23 mouse cellular contexts compared by ENCODE assay signal in genomic region chr3:158195426-158195825, GRCm38 (mm10).
DNase-seq lines count a peak whose midpoint lies in the region; ATAC-seq and TF ChIP-seq lines count a peak whose summit lies in the region.
"Had no signal": no experiment of that assay in that cellular context is flagged by ENCODE, and none has a peak within 500 bp of the region (broad histone marks: within the 10 kb centered on the region; RNA-seq: fewer than 3 reads in every experiment).

No protein-coding gene starts in this region.

- intact Hi-C loops in gastrocnemius, postnatal 36 days (cut with DNase I): no loop called here

- DNase-seq in liver, embryonic 13.5 days: no peak
- no peak for DNase-seq in liver, embryonic 11.5 days (ENCODE audit: low spot score)
- DNase-seq in A20 (ENCODE audit: low read depth, low spot score): peak; percentile 63
- DNase-seq in gastrocnemius, postnatal 36 days: no peak
- no peak for DNase-seq in gastrocnemius, adult 18-20 months (ENCODE audit: low spot score)
- DNase-seq: adrenal gland, postnatal 14 days; cerebellum, adult 18-20 months; cerebellum, adult 9-11 months; cerebellum, postnatal 36 days; gastrocnemius, postnatal 14 days; heart, postnatal 10 days had no signal

- TF ChIP-seq POLR2A in bone marrow macrophage, adult 2 months (IDR thresholded peaks at IDR 0.05; ENCODE audit: borderline replicate concordance, low read depth, low read length): no peak

- no peaks in the 10 kb centered on the region for H3K36me3 ChIP-seq in liver, embryonic 13.5 days
- no peaks in the 10 kb centered on the region for H3K36me3 ChIP-seq in liver, embryonic 11.5 days (ENCODE audit: control insufficient read depth, insufficient read depth, low read length)
- H3K36me3 ChIP-seq: embryonic facial prominence, embryonic 15.5 days; forebrain, embryonic 15.5 days; heart, embryonic 10.5 days; hindbrain, embryonic 10.5 days had no signal

- H3K4me2 ChIP-seq in liver, embryonic 13.5 days: no peak overlapping the region
- no peak overlapping the region for H3K4me2 ChIP-seq in liver, embryonic 11.5 days
- H3K4me2 ChIP-seq: embryonic facial prominence, embryonic 15.5 days; forebrain, embryonic 15.5 days; hindbrain, embryonic 15.5 days had no signal

- H3K27ac ChIP-seq in liver, embryonic 13.5 days: no peak overlapping the region
- no peak overlapping the region for H3K27ac ChIP-seq in liver, embryonic 11.5 days (ENCODE audit: low read depth, low read length)
- peak overlapping the region; percentile 91 for H3K27ac ChIP-seq in bone marrow macrophage, adult 2 months (ENCODE audit: insufficient read depth, low read depth, low read length)
- H3K27ac ChIP-seq: embryonic facial prominence, embryonic 15.5 days; forebrain, embryonic 15.5 days; heart, embryonic 10.5 days; hindbrain, embryonic 10.5 days; hindbrain, embryonic 15.5 days had no signal

- TF ChIP-seq CTCF in bone marrow macrophage, adult 2 months (IDR thresholded peaks at IDR 0.05; ENCODE audit: low read depth, low read length): no peak

- H3K9me3 ChIP-seq in liver, embryonic 13.5 days (replicated peaks): no peaks in the 10 kb centered on the region
- H3K9me3 ChIP-seq in liver, embryonic 11.5 days (ENCODE audit: control insufficient read depth, low read length): no peaks in the 10 kb centered on the region
- H3K9me3 ChIP-seq: embryonic facial prominence, embryonic 15.5 days; forebrain, embryonic 15.5 days; heart, embryonic 10.5 days; hindbrain, embryonic 10.5 days; hindbrain, embryonic 15.5 days had no signal

- no peaks in the 10 kb centered on the region for H3K4me1 ChIP-seq in liver, embryonic 13.5 days (replicated peaks)
- H3K4me1 ChIP-seq in liver, embryonic 11.5 days (replicated peaks; ENCODE audit: control insufficient read depth, insufficient read depth, low read length): no peaks in the 10 kb centered on the region
- peaks cover 24% of the 10 kb centered on the region for H3K4me1 ChIP-seq in bone marrow macrophage, adult 2 months (ENCODE audit: control insufficient read depth, insufficient read depth, low read length)
- H3K4me1 ChIP-seq: embryonic facial prominence, embryonic 15.5 days; forebrain, embryonic 15.5 days; heart, embryonic 10.5 days; hindbrain, embryonic 10.5 days; hindbrain, embryonic 15.5 days had no signal

- 0 out of 2 replicates have a peak, but pooled peaks have one; percentile 18 for ATAC-seq in liver, embryonic 13.5 days (ENCODE audit: low read depth)
- ATAC-seq in liver, embryonic 11.5 days (replicated peaks; ENCODE audit: low FRiP score): no peak
- peak; percentile 57 for ATAC-seq in megakaryocyte, adult 5-6 weeks (ENCODE audit: poor library complexity, severe bottlenecking)
- ATAC-seq in erythroid progenitor cell, adult 5-6 weeks (replicated peaks; ENCODE audit: low FRiP score, poor library complexity, severe bottlenecking): no peak
- ATAC-seq: activated CD4-positive, CD25-positive, alpha-beta regulatory T cell, adult 4 months; forebrain, embryonic 15.5 days; intestine, embryonic 16.5 days; Patski had no signal

- no peaks in the 10 kb centered on the region for H3K27me3 ChIP-seq in liver, embryonic 13.5 days
- no peaks in the 10 kb centered on the region for H3K27me3 ChIP-seq in liver, embryonic 11.5 days (replicated peaks; ENCODE audit: control insufficient read depth, insufficient read depth, low read length)
- H3K27me3 ChIP-seq: embryonic facial prominence, embryonic 15.5 days; forebrain, embryonic 15.5 days; hindbrain, embryonic 15.5 days; Patski had no signal

- H3K9ac ChIP-seq in liver, embryonic 13.5 days: no peak overlapping the region
- no peak overlapping the region for H3K9ac ChIP-seq in liver, embryonic 11.5 days (ENCODE audit: low read depth, low read length)
- H3K9ac ChIP-seq: embryonic facial prominence, embryonic 15.5 days; forebrain, embryonic 15.5 days; hindbrain, embryonic 15.5 days had no signal

- no peak overlapping the region for H3K4me3 ChIP-seq in liver, embryonic 13.5 days (replicated peaks)
- no peak overlapping the region for H3K4me3 ChIP-seq in liver, embryonic 11.5 days (ENCODE audit: low read depth, low read length)
- no peak overlapping the region for H3K4me3 ChIP-seq in bone marrow macrophage, adult 2 months (ENCODE audit: insufficient read depth, low read length)
- H3K4me3 ChIP-seq: embryonic facial prominence, embryonic 15.5 days; erythroblast, embryonic 14.5 days; forebrain, embryonic 15.5 days; heart, embryonic 10.5 days; hindbrain, embryonic 10.5 days; hindbrain, embryonic 15.5 days had no signal

Comparison
In these comparisons a context has a peak if more than half of its experiments do, and no peak if none do; other contexts are left out.
1. ATAC-seq: peak in liver, embryonic 13.5 days (single experiment) and megakaryocyte, adult 5-6 weeks (single experiment); none in liver, embryonic 11.5 days (single experiment) and erythroid progenitor cell, adult 5-6 weeks (single experiment).